Mouse (Mus musculus): Measurements from ENCODE around the gene Ran.

DNA sequence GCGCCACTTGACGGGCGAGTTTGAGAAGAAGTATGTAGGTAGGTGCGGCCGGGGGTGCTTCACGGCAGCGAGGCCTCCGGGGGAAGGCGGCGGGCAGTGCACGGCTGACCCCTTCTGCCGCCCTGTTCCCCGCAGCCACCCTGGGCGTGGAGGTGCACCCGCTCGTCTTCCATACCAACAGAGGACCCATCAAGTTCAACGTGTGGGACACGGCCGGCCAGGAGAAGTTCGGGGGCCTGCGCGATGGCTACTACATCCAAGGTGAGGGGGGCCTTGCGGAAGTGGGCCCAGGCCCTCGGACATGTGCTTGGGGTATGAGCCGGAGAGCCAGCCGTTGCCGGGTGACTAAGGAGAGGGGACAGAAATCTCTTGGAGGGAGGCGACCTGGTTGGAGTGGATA, 862 bp downstream of the Ran start:
- no peak for TF ChIP-seq POLR2A (IDR thresholded peaks at IDR 0.05; ENCODE audit: insufficient read depth, low read depth, low read length)
- no peak for TF ChIP-seq CTCF (IDR thresholded peaks at IDR 0.05; ENCODE audit: insufficient read depth, low read depth, low read length)

All from olfactory bulb, adult 2 months (tissue).